Mouse (Mus musculus): ENCODE data around the gene Cep170b. TPM values are rescaled to one million over a fixed set of nuclear protein-coding genes. Genes with fewer than 3 reads are reported as not detected.

Gene Cep170b
- polyA plus RNA-seq, 1 experiment from 2014 or later: 3.6 TPM

Small RNAs within 50 kb of the gene (microRNA-seq; reads per million reads assigned to microRNA genes)
- gene Mir6940: 0.74 reads per million

Other genes starting within 250 kb of the Cep170b start
- 0.04 and 0.09 TPM in 2 replicates for gene A530016L24Rik, start 231.0 kb upstream of the Cep170b start, polyA plus RNA-seq (2015; fragmentation: Nextera tagmentation; extraction: Ambion mirVana)
- gene Tmem179, start 203.7 kb upstream of the Cep170b start, polyA plus RNA-seq (2015; fragmentation: Nextera tagmentation; extraction: Ambion mirVana): 0.06 TPM in 1 of 2 replicates, not detected in the other
- gene Inf2, start 131.7 kb upstream of the Cep170b start, polyA plus RNA-seq (2015; fragmentation: Nextera tagmentation; extraction: Ambion mirVana): 1.2 and 2.7 TPM in 2 replicates
- 12.4 and 14.0 TPM in 2 replicates for gene Adssl1, start 100.4 kb upstream of the Cep170b start, polyA plus RNA-seq (2015; fragmentation: Nextera tagmentation; extraction: Ambion mirVana)
- 84.7 and 89.5 TPM in 2 replicates for gene Siva1, start 75.8 kb upstream of the Cep170b start, polyA plus RNA-seq (2015; fragmentation: Nextera tagmentation; extraction: Ambion mirVana)
- 8.6 and 8.9 TPM in 2 replicates for gene Akt1, start 45.6 kb upstream of the Cep170b start, polyA plus RNA-seq (2015; fragmentation: Nextera tagmentation; extraction: Ambion mirVana)
- gene Zbtb42, start 41.6 kb upstream of the Cep170b start, polyA plus RNA-seq (2015; fragmentation: Nextera tagmentation; extraction: Ambion mirVana): 0.88 and 1.5 TPM in 2 replicates
- 19.4 and 20.3 TPM in 2 replicates for gene Pld4, start 40.2 kb downstream of the Cep170b start, polyA plus RNA-seq (2015; fragmentation: Nextera tagmentation; extraction: Ambion mirVana)
- 0.08 and 0.26 TPM in 2 replicates for gene Ahnak2, start 82.2 kb downstream of the Cep170b start, polyA plus RNA-seq (2015; fragmentation: Nextera tagmentation; extraction: Ambion mirVana)
- 0.34 and 0.39 TPM in 2 replicates for gene Clba1, start 88.5 kb downstream of the Cep170b start, polyA plus RNA-seq (2015; fragmentation: Nextera tagmentation; extraction: Ambion mirVana)
- 48.9 and 61.7 TPM in 2 replicates for gene Cdca4, start 109.0 kb downstream of the Cep170b start, polyA plus RNA-seq (2015; fragmentation: Nextera tagmentation; extraction: Ambion mirVana)
- gene Gpr132, start 147.8 kb downstream of the Cep170b start, polyA plus RNA-seq (2015; fragmentation: Nextera tagmentation; extraction: Ambion mirVana): 0.38 and 0.40 TPM in 2 replicates
- gene Jag2, start 209.3 kb downstream of the Cep170b start, polyA plus RNA-seq (2015; fragmentation: Nextera tagmentation; extraction: Ambion mirVana): 0.21 and 0.34 TPM in 2 replicates
- gene Nudt14, start 221.7 kb downstream of the Cep170b start, polyA plus RNA-seq (2015; fragmentation: Nextera tagmentation; extraction: Ambion mirVana): 12.1 and 13.3 TPM in 2 replicates

All from liver, embryonic 16.5 days (tissue).